Mouse (Mus musculus) embryonic facial prominence, embryonic 15.5 days (tissue): ENCODE data around the gene A930018P22Rik. TPM values are rescaled to one million over a fixed set of nuclear protein-coding genes. Genes with fewer than 3 reads are reported as not detected.
"Not testable (repeated sequence)": the region's sequence is repeated elsewhere in the genome, so short reads cannot be mapped to it uniquely, and the experiment has no call there.

Source experiments
- ATAC-seq: fragments of 200-750 bp; cut with Nextera tagmentation; 2 replicates; pipeline ENCODE4 v1.8.0; 2017; ENCODE audit warnings: low read depth, moderate TSS enrichment; ENCODE audit not compliant: insufficient number of reproducible peaks, low FRiP score, low TSS enrichment
- H3K27ac ChIP-seq: fragments of 300-500 bp; sonication (generic); replicated peaks from 2 replicates; pipeline ENCODE4 v1.5.1; 2015; ENCODE audit warnings: mild to moderate bottlenecking, inconsistent platforms
- H3K27me3 ChIP-seq: fragments of 300-500 bp; sonication (generic); 2 replicates; pipeline ENCODE4 v1.6.1; 2015; ENCODE audit warnings: inconsistent platforms
- H3K36me3 ChIP-seq: fragments of 300-500 bp; sonication (generic); 2 replicates; pipeline ENCODE4 v1.6.1; 2015; ENCODE audit warnings: mild to moderate bottlenecking, inconsistent platforms
- H3K4me1 ChIP-seq: fragments of 300-500 bp; sonication (generic); 2 replicates; pipeline ENCODE4 v1.6.1; 2015; ENCODE audit warnings: inconsistent platforms
- H3K4me2 ChIP-seq: fragments of 300-500 bp; sonication (generic); replicated peaks from 2 replicates; pipeline ENCODE4 v1.6.1; 2015; ENCODE audit warnings: mild to moderate bottlenecking, inconsistent platforms
- H3K4me3 ChIP-seq: fragments of 300-500 bp; sonication (generic); replicated peaks from 2 replicates; pipeline ENCODE4 v1.5.1; 2015; ENCODE audit warnings: mild to moderate bottlenecking, inconsistent platforms
- H3K9ac ChIP-seq: fragments of 300-500 bp; sonication (generic); 2 replicates; pipeline ENCODE4 v1.6.1; 2015; ENCODE audit warnings: inconsistent platforms
- H3K9me3 ChIP-seq: fragments of 300-500 bp; sonication (generic); replicated peaks from 2 replicates; pipeline ENCODE4 v1.6.1; 2016; ENCODE audit warnings: inconsistent platforms
- WGBS: fragments of 180-500 bp; shearing (Covaris S2); methylation state at CpG from one replicate; pipeline ENCODE4 v1.1.7; 2015; 5-methylcytosine and 5-hydroxymethylcytosine counted together
- polyA plus RNA-seq: library from polyadenylated mRNA; unstranded; fragments of >200 nt; fragmentation: Nextera tagmentation; extraction: Ambion mirVana; gene quantifications from 2 replicates; pipeline ENCODE4 v1.2.1, GENCODE M21; 2015

A930018P22Rik gene
- polyA plus RNA-seq = 0.21 TPM in 1 of 2 replicates, not detected in the other

DNA sequence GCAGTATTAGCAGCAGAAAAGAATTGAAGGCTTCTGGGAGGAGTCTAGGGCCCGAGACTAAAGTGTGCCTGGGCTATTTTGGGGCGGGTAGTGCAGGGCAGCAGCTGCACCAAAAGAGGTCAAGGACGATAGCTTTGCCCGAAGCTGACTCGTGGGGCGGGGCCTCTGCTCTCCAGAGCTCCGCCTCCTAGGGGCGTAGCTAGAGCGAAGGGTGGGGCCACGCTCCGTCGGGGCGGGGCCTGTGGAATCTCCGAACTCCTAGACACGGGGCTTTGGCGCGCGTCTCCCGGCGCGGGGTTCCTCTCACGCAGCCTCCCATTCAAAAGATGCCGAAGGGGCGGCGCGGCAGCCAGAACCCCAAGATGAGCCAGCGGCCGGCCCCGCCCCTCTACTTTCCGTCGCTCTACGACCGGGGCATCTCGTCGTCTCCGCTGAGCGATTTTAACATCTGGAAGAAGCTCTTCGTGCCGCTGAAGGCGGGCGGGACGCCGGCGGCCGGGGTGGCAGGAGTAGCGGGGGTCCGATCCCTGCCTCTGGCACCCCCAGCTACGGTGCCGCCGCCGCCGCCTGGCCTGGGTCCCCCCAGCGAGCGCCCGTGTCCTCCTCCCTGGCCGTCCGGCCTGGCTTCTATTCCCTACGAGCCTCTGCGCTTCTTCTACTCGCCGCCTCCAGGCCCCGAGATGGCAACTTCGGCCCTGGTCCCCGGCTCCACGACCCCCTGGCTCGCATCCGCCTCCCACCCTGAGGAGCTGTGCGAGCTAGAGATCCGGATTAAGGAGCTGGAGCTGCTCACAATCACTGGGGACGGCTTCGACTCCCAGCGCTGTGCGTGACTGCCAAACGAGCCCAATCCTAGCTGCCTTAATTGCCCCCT is at the start of gene A930018P22Rik:
TSS of gene A930018P22Rik (plus strand) at position 265 of the 874 bp plus-strand sequence.
- WGBS = under 1% methylated on average over 72 of the region's 74 CpGs
- peak within 1 kb of the TSS; percentile 75 for H3K4me3 ChIP-seq
- no peaks in the 10 kb centered on the region for H3K9me3 ChIP-seq
- H3K4me1 ChIP-seq = peaks cover 12% of the 10 kb centered on the region
- no peaks in the 10 kb centered on the region for H3K27me3 ChIP-seq
- peak; percentile 92 for ATAC-seq
- H3K9ac ChIP-seq = peak within 1 kb of the TSS; percentile 58
- H3K27ac ChIP-seq = peak within 1 kb of the TSS; percentile 58
- H3K36me3 ChIP-seq = no peaks in the 10 kb centered on the region
- H3K4me2 ChIP-seq = peak within 1 kb of the TSS; percentile 98

DNA sequence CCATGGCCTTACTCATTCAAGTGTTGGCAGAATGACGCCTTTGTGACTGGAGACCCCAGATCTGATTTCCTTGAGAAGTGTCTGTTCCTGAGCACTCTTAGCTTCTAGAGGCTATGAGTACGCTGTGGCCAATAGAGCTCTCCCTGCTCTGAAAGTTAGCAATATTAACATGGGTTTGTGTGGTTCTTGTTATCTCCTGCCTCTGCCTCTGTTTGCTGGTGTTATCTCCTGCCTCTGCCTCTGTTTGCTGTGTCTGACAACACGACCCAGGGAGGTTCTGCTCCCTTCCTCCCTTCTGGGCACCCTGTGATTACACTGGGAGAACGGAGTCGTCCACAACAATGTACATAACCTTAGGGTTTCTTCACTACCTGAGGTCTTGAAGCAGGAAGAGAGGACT is 44.3 kb upstream of the A930018P22Rik start:
- not testable (repeated sequence) for ATAC-seq, H3K4me3 ChIP-seq, H3K9me3 ChIP-seq, H3K4me2 ChIP-seq, H3K9ac ChIP-seq, H3K36me3 ChIP-seq, H3K4me1 ChIP-seq, H3K27me3 ChIP-seq, H3K27ac ChIP-seq
- 74% methylated on average over 5 of the region's 5 CpGs for WGBS

DNA sequence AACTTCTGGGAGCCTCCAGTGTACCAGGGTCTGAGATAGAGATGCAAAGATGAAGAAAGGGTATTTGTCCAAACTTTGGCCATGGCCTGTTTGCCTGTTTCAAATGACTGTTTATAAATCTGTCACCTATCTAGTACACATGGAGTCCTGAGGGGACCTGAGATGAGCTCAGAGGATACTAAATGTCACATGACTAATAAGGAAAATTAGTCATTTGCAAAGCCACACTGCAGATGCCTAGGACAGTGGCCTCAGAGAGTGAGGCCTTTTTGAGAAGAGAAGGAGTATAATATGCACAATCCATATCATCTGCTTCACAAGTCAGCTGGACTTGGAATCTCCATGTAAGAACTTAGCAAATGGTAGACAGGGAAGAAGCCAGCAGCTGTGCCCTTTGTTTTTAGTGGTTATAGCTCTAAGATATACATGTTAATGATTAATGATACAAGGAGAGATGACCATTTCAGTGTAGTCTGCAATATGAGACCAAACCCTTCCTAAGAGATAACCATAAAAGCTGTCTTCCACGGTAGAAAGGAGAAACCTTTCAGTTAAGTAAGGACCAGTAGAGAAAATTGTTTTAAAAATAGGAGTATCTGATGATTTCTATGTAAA is 41.0 kb upstream of the A930018P22Rik start:
- no CpG with 5 or more reads among the region's 1 CpGs for WGBS
- H3K4me3 ChIP-seq, H3K4me2 ChIP-seq, H3K27ac ChIP-seq, H3K9ac ChIP-seq, H3K36me3 ChIP-seq, H3K27me3 ChIP-seq, ATAC-seq, H3K4me1 ChIP-seq, H3K9me3 ChIP-seq: not testable (repeated sequence)

DNA sequence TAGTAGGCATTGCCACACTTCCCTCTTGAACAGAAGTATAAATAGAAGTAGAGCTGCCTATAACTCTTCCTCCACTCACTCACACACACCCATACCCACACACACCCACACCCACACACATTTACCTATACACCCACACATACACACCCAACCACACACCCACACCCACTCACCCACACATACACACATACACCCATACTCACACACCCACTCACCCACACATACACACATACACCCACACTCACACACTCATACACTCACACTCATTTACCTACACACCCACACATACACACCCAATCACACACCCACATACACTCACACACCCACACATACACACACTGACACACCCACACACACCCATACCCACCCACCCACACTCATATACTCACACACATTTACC is 40.1 kb upstream of the A930018P22Rik start:
- no peak overlapping the region for H3K4me3 ChIP-seq
- no peaks in the 10 kb centered on the region for H3K4me1 ChIP-seq
- no peaks in the 10 kb centered on the region for H3K27me3 ChIP-seq
- peak; percentile 24; the same call in 1 of the 2 replicates for ATAC-seq
- no peak overlapping the region for H3K9ac ChIP-seq
- H3K4me2 ChIP-seq = no peak overlapping the region
- no peaks in the 10 kb centered on the region for H3K9me3 ChIP-seq
- H3K27ac ChIP-seq = no peak overlapping the region
- no peaks in the 10 kb centered on the region for H3K36me3 ChIP-seq

DNA sequence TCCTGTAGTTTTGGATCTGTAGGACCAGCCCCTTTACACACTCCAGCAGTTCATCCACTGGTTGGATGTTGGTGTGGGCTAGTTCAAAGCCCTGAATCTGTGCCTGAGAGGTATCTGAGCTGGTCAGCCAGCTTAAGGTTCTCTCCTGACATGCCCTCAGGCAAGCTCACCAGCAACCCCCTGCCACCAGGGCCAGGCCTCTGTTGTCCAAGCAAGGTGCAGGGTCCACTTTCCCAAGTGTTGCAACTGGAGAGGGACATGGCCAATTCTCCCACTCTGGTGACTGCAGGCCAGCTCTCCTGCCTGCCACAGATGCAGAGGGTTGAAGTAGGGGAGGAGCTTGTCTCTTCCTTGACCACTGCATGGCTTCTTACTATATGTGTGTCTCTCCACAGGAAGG is 38.5 kb upstream of the A930018P22Rik start:
- not testable (repeated sequence) for H3K4me3 ChIP-seq, H3K36me3 ChIP-seq, H3K9ac ChIP-seq, H3K4me1 ChIP-seq, H3K27me3 ChIP-seq, H3K4me2 ChIP-seq, H3K9me3 ChIP-seq, ATAC-seq, H3K27ac ChIP-seq

DNA sequence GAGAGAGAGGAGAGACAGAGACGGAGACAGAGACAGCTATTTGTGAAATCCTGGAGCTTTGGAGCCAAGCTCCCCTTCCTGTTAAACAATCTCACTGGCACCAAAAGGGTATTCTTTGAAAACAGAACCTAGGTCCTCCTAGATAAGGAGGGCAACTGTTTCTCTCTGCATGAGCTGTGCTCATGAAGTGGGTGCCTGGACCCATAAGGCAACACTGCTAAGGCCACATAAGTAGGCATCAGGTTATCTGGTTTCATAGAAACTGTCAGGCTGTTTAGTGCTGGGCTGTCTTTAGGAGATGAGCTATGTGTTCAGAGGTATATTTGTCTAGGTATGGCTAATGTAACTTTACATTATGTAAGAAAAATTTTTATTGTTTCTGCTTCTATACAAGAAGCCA is 35.0 kb upstream of the A930018P22Rik start:
- not testable (repeated sequence) for H3K36me3 ChIP-seq, H3K4me3 ChIP-seq, H3K4me2 ChIP-seq, H3K9me3 ChIP-seq, H3K9ac ChIP-seq, H3K4me1 ChIP-seq, ATAC-seq, H3K27ac ChIP-seq, H3K27me3 ChIP-seq
- WGBS = 75% methylated on average over 1 of the region's 1 CpGs

DNA sequence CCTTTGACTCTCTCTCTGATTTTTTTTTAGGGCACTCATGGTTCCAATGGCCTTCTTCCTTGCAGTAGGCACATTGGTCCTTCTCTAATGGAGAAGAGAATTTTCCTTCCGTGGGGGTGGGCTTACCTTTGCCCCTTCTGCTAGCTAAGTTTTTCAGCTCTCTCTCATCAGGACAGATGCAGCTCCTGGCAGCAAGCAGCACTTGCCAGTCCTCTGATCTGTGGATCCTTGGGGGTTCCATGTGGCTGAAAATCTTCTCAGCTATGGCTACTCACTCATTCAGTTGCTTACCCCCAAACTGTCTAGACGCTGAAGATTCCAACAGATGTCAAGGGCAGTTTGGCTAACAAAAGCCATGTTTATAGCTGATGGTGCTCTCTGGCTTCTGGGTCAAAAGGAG is 29.3 kb upstream of the A930018P22Rik start:
- no peak overlapping the region for H3K4me2 ChIP-seq
- WGBS = 67% methylated on average over 2 of the region's 2 CpGs
- no peaks in the 10 kb centered on the region for H3K9me3 ChIP-seq
- H3K36me3 ChIP-seq = no peaks in the 10 kb centered on the region
- H3K4me1 ChIP-seq = peaks cover 11% of the 10 kb centered on the region
- H3K27me3 ChIP-seq = no peaks in the 10 kb centered on the region
- H3K27ac ChIP-seq = no peak overlapping the region
- no peak overlapping the region for H3K9ac ChIP-seq
- H3K4me3 ChIP-seq = no peak overlapping the region
- no peak for ATAC-seq

DNA sequence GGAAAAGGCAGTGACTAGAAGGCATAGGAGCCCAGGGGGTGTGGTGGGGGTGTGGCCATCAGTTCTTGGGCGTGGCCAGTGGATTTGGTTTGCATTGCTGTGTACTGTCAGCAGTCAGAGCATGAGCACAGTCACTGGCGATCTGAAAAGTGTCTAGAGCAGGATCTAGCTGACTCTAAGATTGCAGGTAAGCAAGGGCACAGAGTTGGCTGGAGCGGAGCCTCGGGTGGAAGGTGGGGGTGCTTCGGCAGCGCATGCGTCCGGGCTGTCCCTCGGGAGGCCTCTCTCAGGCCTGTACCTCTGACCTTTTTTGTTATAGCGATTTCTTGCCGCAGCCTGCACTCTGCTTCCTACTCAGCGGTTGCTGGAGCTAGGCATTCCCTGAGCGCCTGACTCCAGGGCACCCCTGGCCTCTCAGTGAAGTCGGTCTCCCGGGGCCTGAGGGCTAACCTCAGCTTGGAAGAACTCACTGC is 26.8 kb upstream of the A930018P22Rik start, which contains the start of gene Cd59a:
TSS of gene Cd59a (plus strand) at position 61 of the 473 bp plus-strand sequence.
- H3K9me3 ChIP-seq = no peaks in the 10 kb centered on the region
- H3K9ac ChIP-seq = peak within 1 kb of the TSS; percentile 47
- no peaks in the 10 kb centered on the region for H3K27me3 ChIP-seq
- H3K4me3 ChIP-seq = peak within 1 kb of the TSS; percentile 49
- peak; percentile 90 for ATAC-seq
- H3K27ac ChIP-seq = peak within 1 kb of the TSS; percentile 55
- H3K4me2 ChIP-seq = peak within 1 kb of the TSS; percentile 63
- H3K36me3 ChIP-seq = no peaks in the 10 kb centered on the region
- H3K4me1 ChIP-seq = peaks cover 11% of the 10 kb centered on the region
- WGBS = 5% methylated on average over 15 of the region's 15 CpGs

DNA sequence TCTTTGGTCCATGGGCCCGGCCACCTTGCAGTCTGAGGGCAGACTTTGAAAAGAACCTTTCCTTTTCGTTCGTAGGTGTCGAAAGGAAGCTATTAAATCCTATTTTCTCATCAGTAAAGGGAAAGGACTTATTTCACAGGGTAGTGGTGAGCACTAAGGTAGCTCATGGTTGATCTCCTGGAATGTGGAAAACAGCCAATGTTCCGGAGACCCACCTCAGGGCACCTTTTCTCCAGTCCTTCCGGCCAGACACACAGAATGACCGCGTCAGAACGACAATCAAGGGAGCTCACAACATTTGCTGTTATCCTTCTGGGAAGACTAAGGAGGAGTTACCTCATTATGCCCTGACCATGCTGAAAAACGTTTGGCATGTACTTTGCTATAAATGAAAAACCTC is 26.3 kb upstream of the A930018P22Rik start:
- peak overlapping the region; percentile 47 for H3K9ac ChIP-seq

DNA sequence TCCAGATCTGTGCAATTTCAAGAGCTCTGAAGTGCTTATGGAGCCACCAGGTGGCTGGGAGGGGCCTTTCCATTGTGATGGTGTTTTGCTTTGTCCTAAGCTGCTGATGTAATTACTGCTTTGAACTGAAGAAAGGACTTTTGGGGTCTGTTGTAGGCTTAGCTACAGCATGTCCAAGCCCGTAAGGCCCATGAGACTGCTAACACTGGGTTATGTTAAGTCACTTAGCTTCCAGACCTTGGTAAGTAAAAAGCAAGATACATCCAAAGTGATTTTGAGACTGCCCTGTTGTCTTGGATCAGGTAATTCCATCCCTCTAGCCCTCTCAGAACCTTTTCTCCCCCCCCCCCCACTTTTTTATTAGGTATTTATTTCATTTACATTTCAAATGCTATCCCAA is 25.8 kb upstream of the A930018P22Rik start:
- peaks cover 11% of the 10 kb centered on the region for H3K4me1 ChIP-seq
- H3K4me3 ChIP-seq, H3K9ac ChIP-seq, H3K27me3 ChIP-seq, H3K36me3 ChIP-seq, H3K4me2 ChIP-seq, H3K9me3 ChIP-seq, H3K27ac ChIP-seq, ATAC-seq: not testable (repeated sequence)
- WGBS = 61% methylated on average over 1 of the region's 1 CpGs

More for the DNA sequence above, 26.3 kb upstream of the A930018P22Rik start:
- Histone ChIP-seq H3K36me3 (no peaks in the 10 kb centered on the region), H3K4me1 (peaks cover 11% of the 10 kb centered on the region), H3K27ac (peak overlapping the region; percentile 55), H3K4me2 (peak overlapping the region; percentile 63), H3K4me3 (peak overlapping the region; percentile 49), H3K27me3 (no peaks in the 10 kb centered on the region), H3K9me3 (no peaks in the 10 kb centered on the region)
- no peak for ATAC-seq
- WGBS = 43% methylated on average over 10 of the region's 10 CpGs

DNA sequence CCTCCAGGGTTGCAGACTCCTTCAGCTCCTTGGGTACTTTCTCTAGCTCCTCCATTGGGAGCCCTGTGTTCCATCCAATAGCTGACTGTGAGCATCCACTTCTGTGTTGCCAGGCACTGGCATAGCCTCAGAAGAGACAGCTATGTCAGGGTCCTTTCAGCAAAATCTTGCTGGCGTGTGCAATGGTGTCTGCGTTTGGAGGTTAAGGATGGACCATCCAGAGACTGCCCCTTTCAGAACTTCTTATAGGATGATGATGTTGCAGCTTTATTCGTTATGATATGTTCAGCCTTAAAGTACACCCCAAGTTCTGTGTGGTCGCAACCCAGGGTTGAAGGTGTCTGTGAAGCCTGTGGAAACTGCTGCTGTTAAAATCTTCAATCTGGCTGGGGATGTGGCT is 25.2 kb upstream of the A930018P22Rik start:
- H3K36me3 ChIP-seq, H3K27ac ChIP-seq, H3K9me3 ChIP-seq, H3K9ac ChIP-seq, H3K27me3 ChIP-seq, H3K4me2 ChIP-seq, ATAC-seq, H3K4me3 ChIP-seq: not testable (repeated sequence)
- H3K4me1 ChIP-seq = peaks cover 11% of the 10 kb centered on the region
- 94% methylated on average over 4 of the region's 4 CpGs for WGBS
